Mouse (Mus musculus): ENCODE results near the gene Ebp. TPM values are rescaled to one million over a fixed set of nuclear protein-coding genes. Genes with fewer than 3 reads are reported as not detected.
A peak's percentile ranks its signal among the peaks of the same experiment; 100 is the strongest.

Gene Ebp
- total RNA-seq, 1 experiment, result 85.8 TPM

GRCm38 (mm10) chrX:8142948-8143347, 50.4 kb downstream of the Ebp start:
- TF ChIP-seq CHD2 (IDR thresholded peaks at IDR 0.05; ENCODE audit: low read depth, low read length) (no peak), MAFK (IDR thresholded peaks at IDR 0.05; ENCODE audit: insufficient read depth, low read depth, low read length) (no peak), ZC3H11A (IDR thresholded peaks at IDR 0.05; ENCODE audit: borderline replicate concordance, low read depth, low read length) (no peak), HCFC1 (IDR thresholded peaks at IDR 0.05; ENCODE audit: borderline replicate concordance, insufficient read depth, low read length) (no peak), ZNF384 (IDR thresholded peaks at IDR 0.05; ENCODE audit: low read depth, low read length) (no peak)
- H3K4me3 ChIP-seq (ENCODE audit: insufficient read depth in 1 of 2, low read depth in 1 of 2, low read length in 2 of 2, poor library complexity in 1 of 2, severe bottlenecking in 1 of 2), result peak overlapping the region in 1 of 2 experiments; percentile 19; a peak in 1 of 4 replicates
- in situ Hi-C loops (cut with MboI; ENCODE audit: low sequenced_read_pairs in 2 of 2, unreplicated experiment in 2 of 2), result no loop called here

GRCm38 (mm10) chrX:8141058-8141457, 52.3 kb downstream of the Ebp start:
- 0 out of 2 replicates have a peak overlapping the region, but pooled peaks have one; percentile 17 for H3K9ac ChIP-seq (ENCODE audit: insufficient read depth, low read depth, low read length, poor library complexity, severe bottlenecking)
- TF ChIP-seq MAFK (IDR thresholded peaks at IDR 0.05; ENCODE audit: insufficient read depth, low read depth, low read length), result no peak
- no peak for TF ChIP-seq CHD2 (IDR thresholded peaks at IDR 0.05; ENCODE audit: low read depth, low read length)
- TF ChIP-seq ZC3H11A (IDR thresholded peaks at IDR 0.05; ENCODE audit: borderline replicate concordance, low read depth, low read length), result no peak
- no peak for TF ChIP-seq HCFC1 (IDR thresholded peaks at IDR 0.05; ENCODE audit: borderline replicate concordance, insufficient read depth, low read length)
- no peak for TF ChIP-seq ZNF384 (IDR thresholded peaks at IDR 0.05; ENCODE audit: low read depth, low read length)
- DNase-seq (ENCODE audit: low read depth, low spot score), result no peak
- in situ Hi-C loops (cut with MboI; ENCODE audit: low sequenced_read_pairs in 2 of 2, unreplicated experiment in 2 of 2), result no loop called here
- H3K4me1 ChIP-seq (ENCODE audit: control insufficient read depth in 2 of 2, insufficient read depth in 2 of 2, low read length in 2 of 2, poor library complexity in 1 of 2), result peaks cover 0 to 2% of the 10 kb centered on the region in 2 experiments; a peak in 1 of 4 replicates
- no peak overlapping the region for H3K4me3 ChIP-seq (ENCODE audit: insufficient read depth in 1 of 2, low read depth in 1 of 2, low read length in 2 of 2, poor library complexity in 1 of 2, severe bottlenecking in 1 of 2)
- peaks cover 36% of the 10 kb centered on the region for H3K36me3 ChIP-seq (ENCODE audit: control insufficient read depth, insufficient read depth, low read length, poor library complexity, severe bottlenecking)
- no peaks in the 10 kb centered on the region for H3K9me3 ChIP-seq (ENCODE audit: control insufficient read depth, insufficient read depth, low read depth, low read length)
- no peak overlapping the region for H3K27ac ChIP-seq (ENCODE audit: insufficient read depth, low read depth, low read length, poor library complexity, severe bottlenecking)

More at GRCm38 (mm10) chrX:8142948-8143347, 50.4 kb downstream of the Ebp start:
- DNase-seq (ENCODE audit: low read depth, low spot score), result no peak
- H3K4me1 ChIP-seq (ENCODE audit: control insufficient read depth in 2 of 2, insufficient read depth in 2 of 2, low read length in 2 of 2, poor library complexity in 1 of 2), result peaks cover 0 to 2% of the 10 kb centered on the region in 2 experiments; a peak in 1 of 4 replicates
- no peaks in the 10 kb centered on the region for H3K9me3 ChIP-seq (ENCODE audit: control insufficient read depth, insufficient read depth, low read depth, low read length)
- H3K27ac ChIP-seq (ENCODE audit: insufficient read depth, low read depth, low read length, poor library complexity, severe bottlenecking), result no peak overlapping the region
- H3K36me3 ChIP-seq (ENCODE audit: control insufficient read depth, insufficient read depth, low read length, poor library complexity, severe bottlenecking), result peaks cover 36% of the 10 kb centered on the region
- H3K9ac ChIP-seq (ENCODE audit: insufficient read depth, low read depth, low read length, poor library complexity, severe bottlenecking), result no peak overlapping the region

- no peak overlapping the region for H3K9ac ChIP-seq (ENCODE audit: insufficient read depth, low read depth, low read length, poor library complexity, severe bottlenecking)
- peaks cover 0 to 2% of the 10 kb centered on the region in 2 experiments; a peak in 1 of 4 replicates for H3K4me1 ChIP-seq (ENCODE audit: control insufficient read depth in 2 of 2, insufficient read depth in 2 of 2, low read length in 2 of 2, poor library complexity in 1 of 2)
- H3K9me3 ChIP-seq (ENCODE audit: control insufficient read depth, insufficient read depth, low read depth, low read length), result no peaks in the 10 kb centered on the region
- TF ChIP-seq ZNF384 (IDR thresholded peaks at IDR 0.05; ENCODE audit: low read depth, low read length) (no peak), ZC3H11A (IDR thresholded peaks at IDR 0.05; ENCODE audit: borderline replicate concordance, low read depth, low read length) (no peak), CHD2 (IDR thresholded peaks at IDR 0.05; ENCODE audit: low read depth, low read length) (no peak), HCFC1 (IDR thresholded peaks at IDR 0.05; ENCODE audit: borderline replicate concordance, insufficient read depth, low read length) (no peak), MAFK (IDR thresholded peaks at IDR 0.05; ENCODE audit: insufficient read depth, low read depth, low read length) (no peak)
- in situ Hi-C loops (cut with MboI; ENCODE audit: low sequenced_read_pairs in 2 of 2, unreplicated experiment in 2 of 2), result no loop called here
- H3K36me3 ChIP-seq (ENCODE audit: control insufficient read depth, insufficient read depth, low read length, poor library complexity, severe bottlenecking), result peaks cover 36% of the 10 kb centered on the region
- no peak for DNase-seq (ENCODE audit: low read depth, low spot score)
- H3K4me3 ChIP-seq (ENCODE audit: insufficient read depth in 1 of 2, low read depth in 1 of 2, low read length in 2 of 2, poor library complexity in 1 of 2, severe bottlenecking in 1 of 2), result no peak overlapping the region
- no peak overlapping the region for H3K27ac ChIP-seq (ENCODE audit: insufficient read depth, low read depth, low read length, poor library complexity, severe bottlenecking)
Observed at GRCm38 (mm10) chrX:8140446-8140845, 52.9 kb downstream of the Ebp start.

DNA sequence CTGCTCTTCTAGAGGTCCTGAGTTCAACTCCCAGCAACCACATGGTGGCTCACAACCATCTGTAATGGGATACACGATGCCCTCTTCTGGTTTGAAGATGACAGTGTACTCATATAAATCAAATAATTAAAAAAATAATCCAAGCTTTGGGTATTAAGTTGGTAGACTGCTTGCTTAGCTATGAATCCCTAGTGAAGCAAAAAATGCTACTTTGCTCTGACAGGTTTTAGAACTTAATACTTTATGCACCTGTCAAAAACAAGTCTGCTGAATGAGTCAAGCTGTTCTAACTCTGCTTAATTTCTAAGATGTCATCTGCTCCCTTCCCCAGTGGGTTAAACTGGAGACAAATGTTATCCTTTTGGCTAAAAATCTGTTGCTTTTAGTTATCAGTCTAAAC, 53.8 kb downstream of the Ebp start:
- DNase-seq (ENCODE audit: low read depth, low spot score), result no peak
- Histone ChIP-seq H3K4me3 (ENCODE audit: insufficient read depth in 1 of 2, low read depth in 1 of 2, low read length in 2 of 2, poor library complexity in 1 of 2, severe bottlenecking in 1 of 2) (no peak overlapping the region), H3K4me1 (ENCODE audit: control insufficient read depth in 2 of 2, insufficient read depth in 2 of 2, low read length in 2 of 2, poor library complexity in 1 of 2) (peaks cover 0 to 2% of the 10 kb centered on the region in 2 experiments; a peak in 1 of 4 replicates), H3K9me3 (ENCODE audit: control insufficient read depth, insufficient read depth, low read depth, low read length) (no peaks in the 10 kb centered on the region), H3K36me3 (ENCODE audit: control insufficient read depth, insufficient read depth, low read length, poor library complexity, severe bottlenecking) (peaks cover 30% of the 10 kb centered on the region), H3K27ac (ENCODE audit: insufficient read depth, low read depth, low read length, poor library complexity, severe bottlenecking) (no peak overlapping the region), H3K9ac (ENCODE audit: insufficient read depth, low read depth, low read length, poor library complexity, severe bottlenecking) (no peak overlapping the region)
- TF ChIP-seq CHD2 (IDR thresholded peaks at IDR 0.05; ENCODE audit: low read depth, low read length) (no peak), HCFC1 (IDR thresholded peaks at IDR 0.05; ENCODE audit: borderline replicate concordance, insufficient read depth, low read length) (no peak), ZNF384 (IDR thresholded peaks at IDR 0.05; ENCODE audit: low read depth, low read length) (no peak), ZC3H11A (IDR thresholded peaks at IDR 0.05; ENCODE audit: borderline replicate concordance, low read depth, low read length) (no peak)
- in situ Hi-C loops (cut with MboI; ENCODE audit: low sequenced_read_pairs in 2 of 2, unreplicated experiment in 2 of 2), result no loop called here

DNA sequence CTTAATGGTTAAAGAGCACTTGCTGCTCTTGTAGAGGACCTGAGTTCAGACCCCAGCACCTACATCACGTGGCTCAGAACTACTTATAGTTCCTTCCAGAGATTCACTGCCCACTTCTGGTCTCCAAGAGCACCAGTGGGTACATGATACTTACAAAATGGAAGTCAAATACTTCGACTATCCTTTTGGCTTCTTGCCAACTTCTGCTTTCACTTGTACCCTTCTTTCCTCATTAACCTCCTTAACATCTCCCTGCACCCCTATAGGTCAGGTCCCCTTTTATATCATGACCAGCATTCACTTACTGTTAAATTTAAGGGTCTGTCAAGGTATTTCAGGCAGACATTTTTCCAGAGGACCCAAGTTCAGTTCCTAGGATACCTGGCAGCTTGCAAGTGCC, 57.4 kb downstream of the Ebp start:
- H3K9ac ChIP-seq (ENCODE audit: insufficient read depth, low read depth, low read length, poor library complexity, severe bottlenecking), result no peak overlapping the region
- H3K4me1 ChIP-seq (ENCODE audit: control insufficient read depth in 2 of 2, insufficient read depth in 2 of 2, low read length in 2 of 2, poor library complexity in 1 of 2), result no peaks in the 10 kb centered on the region
- no peaks in the 10 kb centered on the region for H3K9me3 ChIP-seq (ENCODE audit: control insufficient read depth, insufficient read depth, low read depth, low read length)
- TF ChIP-seq MAFK (IDR thresholded peaks at IDR 0.05; ENCODE audit: insufficient read depth, low read depth, low read length) (no peak), CHD2 (IDR thresholded peaks at IDR 0.05; ENCODE audit: low read depth, low read length) (no peak), ZC3H11A (IDR thresholded peaks at IDR 0.05; ENCODE audit: borderline replicate concordance, low read depth, low read length) (no peak), ZNF384 (IDR thresholded peaks at IDR 0.05; ENCODE audit: low read depth, low read length) (no peak), HCFC1 (IDR thresholded peaks at IDR 0.05; ENCODE audit: borderline replicate concordance, insufficient read depth, low read length) (no peak)
- no peak overlapping the region for H3K27ac ChIP-seq (ENCODE audit: insufficient read depth, low read depth, low read length, poor library complexity, severe bottlenecking)
- no peak for DNase-seq (ENCODE audit: low read depth, low spot score)
- in situ Hi-C loops (cut with MboI; ENCODE audit: low sequenced_read_pairs in 2 of 2, unreplicated experiment in 2 of 2), result no loop called here
- H3K4me3 ChIP-seq (ENCODE audit: insufficient read depth in 1 of 2, low read depth in 1 of 2, low read length in 2 of 2, poor library complexity in 1 of 2, severe bottlenecking in 1 of 2), result no peak overlapping the region
- H3K36me3 ChIP-seq (ENCODE audit: control insufficient read depth, insufficient read depth, low read length, poor library complexity, severe bottlenecking), result peaks cover 5% of the 10 kb centered on the region

Data from ES-E14 (cell line).